Mouse (Mus musculus): ENCODE results near the gene Ephb1.

GRCm38 (mm10) chr9:102386816-102387215, 32.3 kb upstream of the Ephb1 start:
- TF ChIP-seq CTCF (IDR thresholded peaks at IDR 0.05; ENCODE audit: insufficient read depth, low read depth, low read length), result no peak
- no peak for TF ChIP-seq POLR2A (IDR thresholded peaks at IDR 0.05; ENCODE audit: insufficient read depth, low read depth, low read length)

Measured in olfactory bulb, adult 2 months (tissue).